Mouse (Mus musculus) G1E (cell line): ENCODE results near the gene Tmem179b. TPM values are rescaled to one million over a fixed set of nuclear protein-coding genes. Genes with fewer than 3 reads are reported as not detected.

Experiments
- ATAC-seq: 2 replicates; pipeline ENCODE4 v1.8.0; 2016; ENCODE audit warnings: mild to moderate bottlenecking; ENCODE audit not compliant: insufficient number of reproducible peaks, poor library complexity, low FRiP score, severe bottlenecking; ENCODE audit errors: extremely low read depth
- DNase-seq: peaks from one replicate; pipeline ENCODE4 v3.0.0; 2012; ENCODE audit warnings: low spot score
- H3K27me3 ChIP-seq: 2 replicates; pipeline ENCODE4 v1.6.1; 2012; ENCODE audit warnings: mild to moderate bottlenecking, low read length, inconsistent platforms; ENCODE audit not compliant: insufficient read depth
- H3K36me3 ChIP-seq: replicated peaks from 2 replicates; pipeline ENCODE3; 2012; ENCODE audit warnings: mild to moderate bottlenecking, inconsistent platforms
- H3K4me1 ChIP-seq: 2 replicates; pipeline ENCODE4 v1.6.1; 2012; ENCODE audit warnings: low read depth, low read length, inconsistent platforms, mixed read lengths; ENCODE audit not compliant: insufficient read depth
- H3K4me3 ChIP-seq: 2 replicates; pipeline ENCODE4 v1.5.1; 2012; ENCODE audit warnings: low read depth, mild to moderate bottlenecking, inconsistent platforms, low read length, moderate library complexity, mixed read lengths
- H3K9me3 ChIP-seq: replicated peaks from 2 replicates; pipeline ENCODE4 v1.6.1; 2012; ENCODE audit warnings: inconsistent platforms
- CTCF ChIP-seq: IDR thresholded peaks from 2 replicates; pipeline ENCODE4 v1.5.1; 2012; ENCODE audit warnings: low read depth, low read length, inconsistent platforms, mixed read lengths
- GATA1 ChIP-seq: IDR thresholded peaks from 2 replicates; pipeline ENCODE4 v1.6.1; 2012; ENCODE audit warnings: borderline replicate concordance, low read length, inconsistent platforms, mixed read lengths
- GATA2 ChIP-seq: IDR thresholded peaks from 2 replicates; pipeline ENCODE4 v1.6.1; 2012; ENCODE audit warnings: low read depth, low read length, inconsistent platforms, borderline replicate concordance
- POLR2AphosphoS5 ChIP-seq: IDR thresholded peaks from 2 replicates; pipeline ENCODE4 v1.6.1; 2012; ENCODE audit warnings: low read depth, low read length, inconsistent platforms; ENCODE audit not compliant: insufficient replicate concordance
- TAL1 ChIP-seq: conservative IDR thresholded peaks from 2 replicates; pipeline ENCODE4 v1.6.1; 2012; ENCODE audit warnings: low read depth, low read length, inconsistent platforms, mixed read lengths
- polyA plus RNA-seq: library from polyadenylated mRNA; stranded (reverse); fragments of >175 nt; gene quantifications from 2 replicates; pipeline ENCODE4 v1.2.3, GENCODE M21; 2012
- total RNA-seq, 2 experiments: library from RNA; stranded (forward) in 1 of 2; stranded (reverse) in 1 of 2; fragments of 200-1000 nt in 1 of 2; fragments of >200 nt in 1 of 2; fragmentation: Nextera tagmentation in 1 of 2; gene quantifications; 2 replicates each; pipeline ENCODE4 v1.2.3; 2014 to 2017

Gene Tmem179b
- total and polyA plus RNA-seq, 3 experiments, result 90.2 to 138 (median 96.6) TPM

- ATAC-seq, result no peak
- Histone ChIP-seq H3K9me3 (no peaks in the 10 kb centered on the region), H3K36me3 (peaks cover 48% of the 10 kb centered on the region), H3K4me3 (peak overlapping the region; percentile 39; the same call in 1 of the 2 replicates), H3K27me3 (no peaks in the 10 kb centered on the region), H3K4me1 (peaks cover 35% of the 10 kb centered on the region)
- TF ChIP-seq CTCF (no peak), GATA1 (no peak), TAL1 (no peak), GATA2 (no peak), POLR2AphosphoS5 (no peak)
- DNase-seq, result no peak
Observed at GRCm38 (mm10) chr19:8755652-8756051, 18.6 kb downstream of the Tmem179b start.

GRCm38 (mm10) chr19:8747368-8747767 is 26.9 kb downstream of the Tmem179b start:
- ATAC-seq, result no peak
- no peak for TF ChIP-seq GATA1
- TF ChIP-seq CTCF, result no peak
- TF ChIP-seq GATA2, result no peak
- TF ChIP-seq POLR2AphosphoS5, result no peak
- TF ChIP-seq TAL1, result no peak
- Histone ChIP-seq H3K27me3 (no peaks in the 10 kb centered on the region), H3K36me3 (peaks cover 94% of the 10 kb centered on the region), H3K4me1 (peaks cover 18% of the 10 kb centered on the region), H3K9me3 (no peaks in the 10 kb centered on the region), H3K4me3 (no peak overlapping the region)
- no peak for DNase-seq

GRCm38 (mm10) chr19:8745382-8745781 is 28.9 kb downstream of the Tmem179b start:
- DNase-seq (no peak), ATAC-seq (no peak)
- no peak for TF ChIP-seq GATA2
- TF ChIP-seq TAL1, result no peak
- no peak for TF ChIP-seq CTCF
- no peak for TF ChIP-seq GATA1
- no peak for TF ChIP-seq POLR2AphosphoS5
- peaks cover 88% of the 10 kb centered on the region for H3K36me3 ChIP-seq
- no peaks in the 10 kb centered on the region for H3K27me3 ChIP-seq
- no peak overlapping the region for H3K4me3 ChIP-seq
- peaks cover 30% of the 10 kb centered on the region for H3K4me1 ChIP-seq
- no peaks in the 10 kb centered on the region for H3K9me3 ChIP-seq

GRCm38 (mm10) chr19:8742176-8742575 is 32.1 kb downstream of the Tmem179b start:
- TF ChIP-seq GATA1 (no peak), CTCF (no peak), POLR2AphosphoS5 (no peak), TAL1 (no peak), GATA2 (no peak)
- Histone ChIP-seq H3K9me3 (no peaks in the 10 kb centered on the region), H3K36me3 (peaks cover 88% of the 10 kb centered on the region), H3K27me3 (no peaks in the 10 kb centered on the region), H3K4me3 (peak overlapping the region; percentile 75), H3K4me1 (peaks cover 54% of the 10 kb centered on the region)
- ATAC-seq (no peak), DNase-seq (no peak)

- Histone ChIP-seq H3K27me3 (no peaks in the 10 kb centered on the region), H3K4me3 (peak within 1 kb of the TSS; percentile 75), H3K9me3 (no peaks in the 10 kb centered on the region), H3K4me1 (peaks cover 60% of the 10 kb centered on the region), H3K36me3 (peaks cover 84% of the 10 kb centered on the region)
- TF ChIP-seq GATA2, result no peak
- no peak for TF ChIP-seq CTCF
- TF ChIP-seq POLR2AphosphoS5, result no peak; the same call in 1 of the 2 replicates
- no peak for TF ChIP-seq TAL1
- no peak for TF ChIP-seq GATA1
- ATAC-seq (peak; percentile 95), DNase-seq (peak; percentile 84)
Observed at GRCm38 (mm10) chr19:8741243-8741869, 32.9 kb downstream of the Tmem179b start, which contains the start of gene Stx5a. TSS of gene Stx5a (plus strand) at chr19:8741413.

- ATAC-seq (no peak), DNase-seq (no peak)
- Histone ChIP-seq H3K36me3 (peaks cover 77% of the 10 kb centered on the region), H3K4me3 (peak within 1 kb of the TSS; percentile 75), H3K9me3 (no peaks in the 10 kb centered on the region), H3K4me1 (peaks cover 60% of the 10 kb centered on the region), H3K27me3 (no peaks in the 10 kb centered on the region)
- TF ChIP-seq POLR2AphosphoS5, result no peak
- no peak for TF ChIP-seq GATA2
- TF ChIP-seq GATA1, result no peak
- TF ChIP-seq CTCF, result no peak
- TF ChIP-seq TAL1, result no peak
Observed at GRCm38 (mm10) chr19:8740603-8741002, 33.7 kb downstream of the Tmem179b start, which contains the start of gene 1700092M07Rik. TSS of gene 1700092M07Rik (plus strand) at chr19:8740718.

GRCm38 (mm10) chr19:8739646-8740045 is 34.6 kb downstream of the Tmem179b start:
- H3K4me1 ChIP-seq, result peaks cover 59% of the 10 kb centered on the region
- TF ChIP-seq TAL1 (no peak), POLR2AphosphoS5 (no peak), CTCF (no peak), GATA2 (no peak), GATA1 (no peak)
- H3K27me3 ChIP-seq, result no peaks in the 10 kb centered on the region
- DNase-seq, result no peak
- no peaks in the 10 kb centered on the region for H3K9me3 ChIP-seq
- peaks cover 68% of the 10 kb centered on the region for H3K36me3 ChIP-seq
- H3K4me3 ChIP-seq, result no peak overlapping the region
- ATAC-seq, result no peak
